Mouse (Mus musculus) CH12.LX (cell line): ENCODE measurements around the gene Aldh8a1. TPM values are rescaled to one million over a fixed set of nuclear protein-coding genes. Genes with fewer than 3 reads are reported as not detected.

ENCODE experiments used
- DNase-seq: peaks from one replicate; pipeline ENCODE4 v3.0.0-alpha.2; 2013; ENCODE audit errors: extremely low read depth
- H3K27ac ChIP-seq: 2 replicates; pipeline ENCODE4 v1.5.1; 2012; ENCODE audit warnings: low read depth, mild to moderate bottlenecking, control low read depth, moderate library complexity; ENCODE audit not compliant: insufficient read depth
- H3K27me3 ChIP-seq: replicated peaks from 2 replicates; pipeline ENCODE3; 2012; ENCODE audit warnings: inconsistent platforms
- H3K36me3 ChIP-seq, 2 experiments: replicated peaks in 1 of 2; 2 replicates each; pipeline versions ENCODE3 to v1.6.1; 2012; ENCODE audit warnings: inconsistent platforms in 1 of 2, low read length in 1 of 2, mild to moderate bottlenecking in 1 of 2, mixed read lengths in 1 of 2, moderate library complexity in 1 of 2; ENCODE audit not compliant: control insufficient read depth in 1 of 2, insufficient read depth in 1 of 2
- H3K4me1 ChIP-seq, 2 experiments: 2 replicates each; pipeline ENCODE4 v1.6.1; 2012; ENCODE audit warnings: inconsistent platforms in 1 of 2, moderate library complexity in 1 of 2; ENCODE audit not compliant: insufficient read depth in 2 of 2, control insufficient read depth in 1 of 2
- H3K4me2 ChIP-seq: 2 replicates; pipeline ENCODE4 v1.6.1; 2012; ENCODE audit warnings: low read depth, mild to moderate bottlenecking, control low read depth; ENCODE audit not compliant: poor library complexity, insufficient read depth, severe bottlenecking
- H3K4me3 ChIP-seq, 3 experiments: fragments of 150-350 bp in 1 of 3; sonication (generic) in 1 of 3; replicated peaks in 1 of 3; 2 replicates each; pipeline versions ENCODE3 to v1.5.1; 2011 to 2012; ENCODE audit warnings: low read depth in 2 of 3, low read length in 2 of 3, mild to moderate bottlenecking in 2 of 3, moderate library complexity in 2 of 3, control low read depth in 1 of 3, improper control_type of control experiment in 1 of 3, inconsistent platforms in 1 of 3, mixed read lengths in 1 of 3; ENCODE audit not compliant: poor library complexity in 1 of 3
- H3K79me2 ChIP-seq: replicated peaks from 2 replicates; pipeline ENCODE4 v1.6.1; 2012; ENCODE audit warnings: mild to moderate bottlenecking, moderate library complexity; ENCODE audit not compliant: control insufficient read depth, poor library complexity, insufficient read depth, severe bottlenecking; ENCODE audit errors: extremely low read depth
- H3K9ac ChIP-seq: 2 replicates; pipeline ENCODE4 v1.6.1; 2012; ENCODE audit warnings: low read depth, mild to moderate bottlenecking, control low read depth, moderate library complexity; ENCODE audit not compliant: insufficient read depth
- H3K9me3 ChIP-seq: replicated peaks from 2 replicates; pipeline ENCODE3; 2012; ENCODE audit warnings: low read length, inconsistent platforms, mixed read lengths
- BHLHE40 ChIP-seq: IDR thresholded peaks from 2 replicates; pipeline ENCODE4 v1.6.1; 2011; ENCODE audit warnings: mild to moderate bottlenecking, low read depth, low read length, improper control_type of control experiment
- CHD1 ChIP-seq: IDR thresholded peaks from 2 replicates; pipeline ENCODE4 v1.6.1; 2012; ENCODE audit warnings: low read depth, low read length, improper control_type of control experiment, inconsistent platforms
- ELF1 ChIP-seq: IDR thresholded peaks from 2 replicates; pipeline ENCODE4 v1.6.1; 2014; ENCODE audit warnings: low read depth, mild to moderate bottlenecking, inconsistent platforms, low read length, improper control_type of control experiment
- EP300 ChIP-seq: IDR thresholded peaks from 2 replicates; pipeline ENCODE4 v1.6.1; 2011; ENCODE audit warnings: low read length, improper control_type of control experiment
- ETS1 ChIP-seq: conservative IDR thresholded peaks from 2 replicates; pipeline ENCODE4 v1.6.1; 2012; ENCODE audit warnings: low read depth, mild to moderate bottlenecking, inconsistent platforms, low read length, improper control_type of control experiment, moderate library complexity
- HCFC1 ChIP-seq: IDR thresholded peaks from 2 replicates; pipeline ENCODE4 v1.6.1; 2012; ENCODE audit warnings: low read depth, mild to moderate bottlenecking, inconsistent platforms, low read length, improper control_type of control experiment
- IRF4 ChIP-seq: IDR thresholded peaks from 2 replicates; pipeline ENCODE4 v1.6.1; 2014; ENCODE audit warnings: low read depth, mild to moderate bottlenecking, inconsistent platforms, low read length, improper control_type of control experiment
- JUN ChIP-seq: IDR thresholded peaks from 2 replicates; pipeline ENCODE4 v1.6.1; 2011; ENCODE audit warnings: low read depth, mild to moderate bottlenecking, low read length, improper control_type of control experiment, moderate library complexity; ENCODE audit not compliant: insufficient read depth
- JUND ChIP-seq: conservative IDR thresholded peaks from 2 replicates; pipeline ENCODE4 v1.6.1; 2011; ENCODE audit warnings: low read depth, low read length, improper control_type of control experiment
- MAX ChIP-seq: IDR thresholded peaks from 2 replicates; pipeline ENCODE4 v1.6.1; 2011; ENCODE audit warnings: low read length, improper control_type of control experiment
- MXI1 ChIP-seq: IDR thresholded peaks from 2 replicates; pipeline ENCODE4 v1.6.1; 2011; ENCODE audit warnings: mild to moderate bottlenecking, low read depth, low read length, improper control_type of control experiment
- NRF1 ChIP-seq: IDR thresholded peaks from 2 replicates; pipeline ENCODE4 v1.6.1; 2014; ENCODE audit warnings: low read depth, mild to moderate bottlenecking, inconsistent platforms, low read length, improper control_type of control experiment, moderate library complexity
- SMC3 ChIP-seq: IDR thresholded peaks from 2 replicates; pipeline ENCODE4 v1.6.1; 2011; ENCODE audit warnings: low read depth, low read length, improper control_type of control experiment
- TBP ChIP-seq: conservative IDR thresholded peaks from 2 replicates; pipeline ENCODE4 v1.6.1; 2011; ENCODE audit warnings: low read depth, low read length, improper control_type of control experiment
- ZC3H11A ChIP-seq: IDR thresholded peaks from 2 replicates; pipeline ENCODE4 v1.6.1; 2012; ENCODE audit warnings: low read depth, mild to moderate bottlenecking, inconsistent platforms, low read length, improper control_type of control experiment
- dilution Hi-C: fragments of 300-500 bp; cut with MboI; formaldehyde crosslinking; loops from 2 replicates; pipeline ENCODE4 v1.14.3; 2020; ENCODE audit warnings: low sequenced_read_pairs; ENCODE audit not compliant: extremely low pct_unique_long_range_greater_than_20kb, extremely low pct_ligation_motif_present
- in situ Hi-C: fragments of 300-500 bp; cut with MboI; formaldehyde crosslinking; loops from 3 replicates; pipeline ENCODE4 v1.14.3; 2019; ENCODE audit warnings: low sequenced_read_pairs, low pct_ligation_motif_present, low pct_unique_long_range_greater_than_20kb, mixed read lengths
- polyA plus RNA-seq: library from polyadenylated mRNA; unstranded; fragments of >175 nt; gene quantifications from 2 replicates; pipeline ENCODE4 v1.2.1, GENCODE M21; 2012; ENCODE audit warnings: low read depth; ENCODE audit not compliant: insufficient read length
- total RNA-seq, 2 experiments: library from RNA; depleted of rRNA; stranded (reverse); fragments of 300-350 nt in 1 of 2; fragments of >200 nt in 1 of 2; gene quantifications; 2 replicates each; pipeline ENCODE4 v1.2.3; 2012 to 2014

Gene Aldh8a1
- total and polyA plus RNA-seq, 3 experiments, result 0.08 to 0.11 TPM; not detected in 1

- no peak overlapping the region for H3K27ac ChIP-seq
- H3K4me3 ChIP-seq, result no peak overlapping the region
- no peak overlapping the region for H3K4me2 ChIP-seq
- peaks cover 0 to 4% of the 10 kb centered on the region in 2 experiments; a peak in 1 of 4 replicates for H3K4me1 ChIP-seq
- no peaks in the 10 kb centered on the region for H3K27me3 ChIP-seq
- in situ Hi-C loops (no loop called here), dilution Hi-C loops (no loop called here)
- TF ChIP-seq ETS1, result no peak
- no peak for TF ChIP-seq MAX
- TF ChIP-seq MXI1, result no peak
- no peak for TF ChIP-seq CHD1
- TF ChIP-seq ELF1, result no peak
- no peak for TF ChIP-seq JUND
- TF ChIP-seq EP300, result no peak
- TF ChIP-seq NRF1, result no peak
- TF ChIP-seq ZC3H11A, result no peak
- no peak for TF ChIP-seq SMC3
- TF ChIP-seq TBP, result no peak
- peaks cover 57 to 98% of the 10 kb centered on the region in 2 experiments for H3K36me3 ChIP-seq
- no peak for DNase-seq
- H3K9ac ChIP-seq, result no peak overlapping the region
- H3K9me3 ChIP-seq, result peaks cover 12% of the 10 kb centered on the region
- no peaks in the 10 kb centered on the region for H3K79me2 ChIP-seq
Measured at GRCm38 (mm10) chr10:21334349-21335105, 42.6 kb upstream of the Aldh8a1 start.

GRCm38 (mm10) chr10:21335534-21335933 is 41.6 kb upstream of the Aldh8a1 start:
- no peak for TF ChIP-seq JUN
- TF ChIP-seq MXI1, result no peak
- TF ChIP-seq SMC3, result no peak
- peak; percentile 13; the same call in 1 of the 2 replicates for TF ChIP-seq BHLHE40
- no peak for TF ChIP-seq HCFC1
- TF ChIP-seq IRF4, result no peak

More at GRCm38 (mm10) chr10:21335534-21335933, 41.6 kb upstream of the Aldh8a1 start:
- dilution Hi-C loops, result no loop called here
- H3K27me3 ChIP-seq, result no peaks in the 10 kb centered on the region
- DNase-seq, result no peak
- H3K79me2 ChIP-seq, result no peaks in the 10 kb centered on the region
- H3K27ac ChIP-seq, result no peak overlapping the region
- in situ Hi-C loops, result no loop called here
- peaks cover 0 to 4% of the 10 kb centered on the region in 2 experiments; a peak in 1 of 4 replicates for H3K4me1 ChIP-seq
- H3K9me3 ChIP-seq, result peaks cover 12% of the 10 kb centered on the region
- H3K36me3 ChIP-seq, result peaks cover 54 to 94% of the 10 kb centered on the region in 2 experiments
- no peak overlapping the region for H3K4me3 ChIP-seq
- no peak overlapping the region for H3K4me2 ChIP-seq
- no peak overlapping the region for H3K9ac ChIP-seq
